25 mouse cellular contexts compared by ENCODE assay signal in genomic region chr14:27327862-27328261, GRCm38 (mm10).
DNase-seq lines count a peak whose midpoint lies in the region; ATAC-seq and TF ChIP-seq lines count a peak whose summit lies in the region.
"Had no signal": no experiment of that assay in that cellular context is flagged by ENCODE, and none has a peak within 500 bp of the region (broad histone marks: within the 10 kb centered on the region; RNA-seq: fewer than 3 reads in every experiment).

No protein-coding gene starts in this region.

- H3K4me2 ChIP-seq in liver, embryonic 11.5 days = no peak overlapping the region
- no peak overlapping the region for H3K4me2 ChIP-seq in limb, embryonic 14.5 days (replicated peaks; ENCODE audit: low read depth, low read length, severe bottlenecking)
- H3K4me2 ChIP-seq: embryonic facial prominence, embryonic 12.5 days; limb, embryonic 13.5 days; neural tube, embryonic 15.5 days had no signal

- no peaks in the 10 kb centered on the region for H3K79me2 ChIP-seq in liver, adult 2 months (ENCODE audit: control insufficient read depth, insufficient read depth, low read length)

- H3K27me3 ChIP-seq in liver, adult 2 months (ENCODE audit: control insufficient read depth, insufficient read depth, low read length) = no peaks in the 10 kb centered on the region
- no peaks in the 10 kb centered on the region for H3K27me3 ChIP-seq in liver, embryonic 11.5 days (replicated peaks; ENCODE audit: control insufficient read depth, insufficient read depth, low read length)
- H3K27me3 ChIP-seq in limb, embryonic 14.5 days (ENCODE audit: control insufficient read depth, insufficient read depth, low read length) = no peaks in the 10 kb centered on the region
- H3K27me3 ChIP-seq: embryonic facial prominence, embryonic 12.5 days; limb, embryonic 13.5 days had no signal

- no peak for ATAC-seq in liver, embryonic 11.5 days (replicated peaks; ENCODE audit: low FRiP score)
- no peak for ATAC-seq in limb, embryonic 14.5 days (ENCODE audit: low FRiP score, low read depth)
- ATAC-seq: forebrain, embryonic 14.5 days; hindbrain, postnatal 0 days; intestine, embryonic 16.5 days had no signal

- H3K4me3 ChIP-seq in liver, adult 2 months (ENCODE audit: insufficient read depth, low read depth, low read length) = no peak overlapping the region
- H3K4me3 ChIP-seq in liver, embryonic 11.5 days (ENCODE audit: low read depth, low read length) = no peak overlapping the region
- H3K4me3 ChIP-seq in bone marrow macrophage, adult 2 months (ENCODE audit: insufficient read depth, low read length) = no peak overlapping the region
- H3K4me3 ChIP-seq in limb, embryonic 14.5 days (replicated peaks; ENCODE audit: low read length) = no peak overlapping the region
- H3K4me3 ChIP-seq: embryonic facial prominence, embryonic 12.5 days; heart, embryonic 10.5 days; layer of hippocampus, adult 2 months; limb, embryonic 13.5 days; midbrain, embryonic 10.5 days; neural tube, embryonic 15.5 days had no signal

- peak overlapping the region; percentile 59 for H3K27ac ChIP-seq in liver, adult 2 months (replicated peaks; ENCODE audit: insufficient read depth, low read depth, low read length)
- H3K27ac ChIP-seq in liver, embryonic 11.5 days (ENCODE audit: low read depth, low read length) = no peak overlapping the region
- H3K27ac ChIP-seq in bone marrow macrophage, adult 2 months (ENCODE audit: insufficient read depth, low read depth, low read length) = 0 out of 2 replicates have a peak overlapping the region, but pooled peaks have one; percentile 14
- H3K27ac ChIP-seq in limb, embryonic 14.5 days (replicated peaks; ENCODE audit: low read depth, low read length) = no peak overlapping the region
- H3K27ac ChIP-seq: embryonic facial prominence, embryonic 12.5 days; heart, embryonic 10.5 days; hindbrain, postnatal 0 days; limb, embryonic 13.5 days; midbrain, embryonic 10.5 days; neural tube, embryonic 15.5 days had no signal

- peak; percentile 96 for DNase-seq in liver, adult 2 months (ENCODE audit: extremely low read depth, low read depth, low spot score)
- no peak for DNase-seq in liver, embryonic 11.5 days (ENCODE audit: low spot score)
- peak; percentile 53 for DNase-seq in 416B (ENCODE audit: low read depth)
- peak; percentile 9 for DNase-seq in limb, embryonic 14.5 days (ENCODE audit: low spot score)
- DNase-seq in cerebellum, postnatal 10 days = no peak
- DNase-seq in cerebellum, adult 18-20 months = no peak
- DNase-seq in testis, postnatal 14 days (ENCODE audit: low spot score) = no peak
- DNase-seq: adrenal gland, postnatal 14 days; cerebellum, adult 11 months; cerebellum, postnatal 14 days; gastrocnemius, postnatal 14 days; kidney, postnatal 25 days; lung, adult 18-20 months; lung, postnatal 14 days; right cerebral cortex, adult 18-20 months had no signal

- TF ChIP-seq CTCF in liver, adult 2 months (IDR thresholded peaks at IDR 0.05; ENCODE audit: low read depth, low read length) = no peak
- TF ChIP-seq CTCF in bone marrow macrophage, adult 2 months (IDR thresholded peaks at IDR 0.05; ENCODE audit: low read depth, low read length) = no peak

- no peaks in the 10 kb centered on the region for H3K36me3 ChIP-seq in liver, adult 2 months (ENCODE audit: control insufficient read depth, insufficient read depth, low read length)
- no peaks in the 10 kb centered on the region for H3K36me3 ChIP-seq in liver, embryonic 11.5 days (ENCODE audit: control insufficient read depth, insufficient read depth, low read length)
- H3K36me3 ChIP-seq in limb, embryonic 14.5 days (ENCODE audit: control insufficient read depth, insufficient read depth, low read length) = no peaks in the 10 kb centered on the region
- H3K36me3 ChIP-seq: embryonic facial prominence, embryonic 12.5 days; heart, embryonic 10.5 days; limb, embryonic 13.5 days; midbrain, embryonic 10.5 days; neural tube, embryonic 15.5 days had no signal

- H3K9me3 ChIP-seq in liver, embryonic 11.5 days (ENCODE audit: control insufficient read depth, low read length) = no peaks in the 10 kb centered on the region
- no peaks in the 10 kb centered on the region; the same call in 1 of the 2 replicates for H3K9me3 ChIP-seq in limb, embryonic 14.5 days (ENCODE audit: control insufficient read depth, low read length)
- H3K9me3 ChIP-seq: embryonic facial prominence, embryonic 12.5 days; heart, embryonic 10.5 days; midbrain, embryonic 10.5 days; neural tube, embryonic 15.5 days had no signal

- peaks cover 11% of the 10 kb centered on the region for H3K4me1 ChIP-seq in liver, adult 2 months (ENCODE audit: control insufficient read depth, insufficient read depth, low read length)
- no peaks in the 10 kb centered on the region for H3K4me1 ChIP-seq in liver, embryonic 11.5 days (replicated peaks; ENCODE audit: control insufficient read depth, insufficient read depth, low read length)
- H3K4me1 ChIP-seq in bone marrow macrophage, adult 2 months (ENCODE audit: control insufficient read depth, insufficient read depth, low read length) = peaks cover 2% of the 10 kb centered on the region; the same call in 1 of the 2 replicates
- H3K4me1 ChIP-seq in limb, embryonic 14.5 days (ENCODE audit: control insufficient read depth, insufficient read depth, low read length) = peaks cover 52% of the 10 kb centered on the region
- H3K4me1 ChIP-seq: embryonic facial prominence, embryonic 12.5 days; heart, embryonic 10.5 days; midbrain, embryonic 10.5 days had no signal

- H3K9ac ChIP-seq in liver, adult 2 months (ENCODE audit: low read depth, low read length) = no peak overlapping the region
- no peak overlapping the region for H3K9ac ChIP-seq in liver, embryonic 11.5 days (ENCODE audit: low read depth, low read length)
- H3K9ac ChIP-seq in limb, embryonic 14.5 days (ENCODE audit: low read depth, low read length, severe bottlenecking) = no peak overlapping the region
- H3K9ac ChIP-seq: embryonic facial prominence, embryonic 12.5 days; limb, embryonic 13.5 days; neural tube, embryonic 15.5 days had no signal

- TF ChIP-seq POLR2A in liver, adult 2 months (IDR thresholded peaks at IDR 0.05; ENCODE audit: extremely low read depth, insufficient read depth, low read length) = no peak
- no peak for TF ChIP-seq POLR2A in bone marrow macrophage, adult 2 months (IDR thresholded peaks at IDR 0.05; ENCODE audit: borderline replicate concordance, low read depth, low read length)
- no peak for TF ChIP-seq POLR2A in limb, embryonic 14.5 days (IDR thresholded peaks at IDR 0.05; ENCODE audit: borderline replicate concordance, extremely low read depth, insufficient read depth, insufficient read length)

- WGBS in liver, adult 2 months = 29% methylated on average over 3 of the region's 3 CpGs
- WGBS in liver, embryonic 11.5 days = 50% methylated on average over 3 of the region's 3 CpGs
- 61% methylated on average over 3 of the region's 3 CpGs for WGBS in limb, embryonic 14.5 days

Comparison
In these comparisons a context has a peak if more than half of its experiments do, and no peak if none do; other contexts are left out.
1. DNase-seq: peak in liver, adult 2 months (single experiment), 416B (single experiment) and limb, embryonic 14.5 days (single experiment); none in liver, embryonic 11.5 days (single experiment), cerebellum, postnatal 10 days (0 of 2), cerebellum, adult 18-20 months (0 of 2) and testis, postnatal 14 days (single experiment).
2. H3K27ac ChIP-seq: peak in liver, adult 2 months (single experiment) and bone marrow macrophage, adult 2 months (single experiment); none in liver, embryonic 11.5 days (single experiment) and limb, embryonic 14.5 days (single experiment).